Mouse (Mus musculus) heart, adult 11 months (tissue): ENCODE data around the gene Tmed9.

Experiments
- DNase-seq: peaks from one replicate; pipeline ENCODE4 v3.0.0; 2022

Gene Tmed9

DNA sequence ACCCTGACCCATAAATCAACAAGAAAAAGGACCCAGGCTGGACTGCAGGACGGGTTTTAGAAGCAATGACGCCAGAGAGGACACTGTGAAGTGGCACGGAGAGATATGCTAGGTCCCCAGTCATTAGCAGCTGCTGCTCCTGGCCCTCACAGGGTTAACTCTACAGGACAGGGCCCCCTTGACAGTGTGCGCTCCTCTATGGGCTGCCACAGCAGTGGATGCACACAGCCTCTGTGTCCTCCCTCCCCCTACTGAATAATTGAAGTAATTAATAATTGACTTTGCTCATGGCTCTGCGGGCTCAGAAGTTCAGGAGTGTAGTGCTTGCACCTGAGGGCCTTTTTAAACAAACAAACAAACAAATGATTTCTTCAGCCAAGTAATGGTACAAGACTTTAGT is 39.9 kb downstream of the Tmed9 start:
- DNase-seq: no peak

DNA sequence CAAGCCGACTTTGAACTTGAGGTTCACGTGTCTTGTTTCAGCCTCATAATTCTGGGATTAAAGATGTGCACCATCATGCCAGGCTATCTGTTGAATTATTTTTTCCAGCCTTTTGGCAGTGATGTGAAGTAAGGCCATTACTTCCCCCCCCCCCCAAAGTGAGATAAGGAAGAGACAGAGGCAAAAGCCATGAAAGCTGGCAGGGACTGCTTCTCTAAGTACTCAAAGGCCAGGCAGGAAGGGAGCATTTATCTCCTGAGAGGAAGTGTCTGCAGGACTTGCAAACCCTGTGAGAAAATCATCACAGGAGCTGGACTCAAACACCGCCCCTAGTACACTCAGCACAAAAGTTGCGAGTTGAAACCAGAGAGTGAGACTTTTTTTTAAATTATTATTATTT is 45.8 kb downstream of the Tmed9 start:
- no peak for DNase-seq

DNA sequence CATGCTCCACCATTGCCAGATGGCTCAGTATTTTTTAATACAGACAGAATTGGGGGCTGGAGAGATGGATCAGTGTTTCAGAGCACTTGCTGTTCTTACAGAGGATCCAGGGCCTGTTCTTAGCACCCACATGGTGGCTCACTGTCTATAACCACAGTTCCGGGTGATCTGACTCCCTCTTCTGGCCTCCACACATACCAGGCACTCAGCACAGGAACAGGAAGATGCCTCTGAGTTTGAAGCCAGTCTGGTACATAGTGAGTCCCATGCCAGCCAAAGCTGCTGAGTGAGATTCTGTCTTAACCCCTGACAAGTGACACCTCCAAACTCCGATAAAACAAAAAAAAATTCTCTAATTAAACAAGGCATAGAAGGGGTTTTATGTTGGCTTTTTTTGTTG is 46.7 kb downstream of the Tmed9 start:
- peak; percentile 82 for DNase-seq

DNA sequence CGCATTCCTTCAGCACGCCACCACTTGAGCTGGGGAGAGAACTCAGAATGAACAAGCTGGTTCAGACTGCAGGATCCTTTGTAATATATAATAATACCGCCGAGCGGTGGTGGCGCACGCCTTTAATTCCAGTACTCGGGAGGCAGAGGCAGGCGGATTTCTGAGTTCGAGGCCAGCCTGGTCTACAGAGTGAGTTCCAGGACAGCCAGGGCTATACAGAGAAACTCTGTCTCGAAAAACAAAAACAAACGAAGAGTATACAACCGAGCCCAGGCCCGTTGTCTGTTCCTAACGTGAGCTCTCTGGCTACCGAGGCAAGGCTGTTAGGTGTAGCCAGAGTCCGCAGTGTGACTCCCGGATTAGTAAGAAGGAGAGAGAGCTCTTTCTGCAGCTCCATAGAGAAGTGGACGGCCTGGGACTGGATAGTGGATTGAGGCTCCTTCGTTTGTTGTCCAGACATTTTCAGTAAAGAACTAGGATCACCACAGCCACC is 48.7 kb downstream of the Tmed9 start:
- DNase-seq: peak; percentile 87

DNA sequence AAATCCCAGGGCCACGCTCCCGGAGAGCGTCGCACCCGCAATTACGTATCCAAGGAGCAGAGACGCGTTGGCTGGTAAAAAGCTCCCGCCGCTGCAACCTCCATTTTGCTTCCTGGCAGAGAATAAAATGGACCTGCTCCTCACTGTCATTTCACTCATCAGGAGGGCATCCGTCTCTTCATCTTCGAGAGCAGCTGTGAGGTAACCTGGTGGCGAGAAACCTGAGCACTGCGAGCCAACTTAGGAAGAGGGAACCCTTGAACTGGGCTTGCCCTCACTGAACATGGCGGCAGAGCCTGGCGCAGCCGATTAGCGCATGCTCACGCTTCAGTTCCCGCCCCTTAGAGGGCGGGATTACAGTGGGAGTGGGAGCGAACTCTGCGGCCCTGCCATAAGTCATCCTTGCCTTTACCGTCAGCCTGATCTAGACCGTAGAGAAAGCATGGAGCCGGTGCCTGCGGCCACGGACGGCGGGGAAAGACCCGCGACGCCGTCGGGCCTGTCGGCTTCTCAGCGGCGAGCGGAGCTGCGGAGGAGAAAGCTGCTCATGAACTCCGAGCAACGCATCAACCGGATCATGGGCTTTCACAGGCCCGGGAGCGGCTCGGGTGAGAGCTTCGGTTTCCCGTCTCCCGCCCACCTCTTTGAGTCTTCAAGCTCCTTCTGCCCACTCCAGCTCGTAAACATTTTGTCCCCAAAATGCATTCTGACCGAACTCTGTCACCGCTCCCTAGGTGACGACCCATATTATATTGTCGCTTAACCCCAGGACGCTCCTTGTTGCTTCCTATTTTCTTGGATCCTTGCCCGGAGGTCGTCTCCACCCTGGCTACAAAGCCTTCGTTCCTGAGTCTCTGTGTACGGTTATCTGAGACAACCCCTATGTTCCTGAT is 49.4 kb downstream of the Tmed9 start, which contains the start of gene Caml:
TSS of gene Caml (plus strand) at position 357 of the 893 bp plus-strand sequence.
- DNase-seq: peak; percentile 98

DNA sequence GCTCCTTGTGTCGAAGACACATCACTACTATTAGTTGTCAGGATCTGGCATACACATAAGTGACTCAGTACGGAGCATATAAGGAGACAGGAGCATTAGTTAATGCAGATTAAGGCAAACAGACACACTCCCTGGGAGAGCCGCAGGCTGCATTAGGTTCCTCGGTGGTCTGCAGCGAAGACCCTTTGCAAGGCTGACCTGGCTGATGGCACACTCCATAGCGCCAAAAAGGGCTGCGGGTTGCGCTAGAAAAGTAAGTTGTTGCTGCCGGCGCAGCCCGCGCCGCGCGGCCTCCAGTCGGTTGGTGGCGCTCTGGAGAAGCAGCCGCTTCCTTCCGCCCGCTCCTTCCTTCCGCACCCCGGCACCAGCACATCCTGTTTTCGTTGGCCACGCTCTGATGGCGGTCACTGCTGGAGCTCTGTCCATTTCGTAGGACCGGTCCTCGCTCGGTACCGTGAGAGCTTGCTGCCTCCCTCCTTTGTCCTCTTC is 61.2 kb downstream of the Tmed9 start, which contains the start of gene Ddx46:
TSS of gene Ddx46 (plus strand) at position 389 of the 489 bp plus-strand sequence.
- DNase-seq: peak; percentile 98

DNA sequence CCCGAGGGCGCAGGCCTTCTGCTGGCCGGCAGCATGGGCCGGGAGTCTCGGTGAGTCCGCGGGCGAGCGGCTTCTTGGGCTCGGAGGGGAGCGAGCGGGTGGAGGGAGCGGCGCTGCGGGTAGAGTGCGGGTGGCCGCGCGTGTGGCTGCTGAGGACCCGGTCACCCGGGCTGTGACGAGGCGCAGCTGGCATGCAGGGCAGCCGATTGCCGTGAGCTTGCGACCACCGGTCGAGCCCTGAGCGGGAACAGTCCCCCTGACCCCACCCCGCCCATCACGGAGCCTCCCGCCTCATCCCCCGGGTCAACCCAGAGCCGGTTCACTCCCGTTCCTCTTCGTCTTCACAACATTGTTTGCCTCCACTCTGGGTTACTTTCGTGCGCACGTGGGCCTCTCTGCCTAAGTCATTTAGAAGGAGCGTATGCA is 61.6 kb downstream of the Tmed9 start:
- DNase-seq: no peak

DNA sequence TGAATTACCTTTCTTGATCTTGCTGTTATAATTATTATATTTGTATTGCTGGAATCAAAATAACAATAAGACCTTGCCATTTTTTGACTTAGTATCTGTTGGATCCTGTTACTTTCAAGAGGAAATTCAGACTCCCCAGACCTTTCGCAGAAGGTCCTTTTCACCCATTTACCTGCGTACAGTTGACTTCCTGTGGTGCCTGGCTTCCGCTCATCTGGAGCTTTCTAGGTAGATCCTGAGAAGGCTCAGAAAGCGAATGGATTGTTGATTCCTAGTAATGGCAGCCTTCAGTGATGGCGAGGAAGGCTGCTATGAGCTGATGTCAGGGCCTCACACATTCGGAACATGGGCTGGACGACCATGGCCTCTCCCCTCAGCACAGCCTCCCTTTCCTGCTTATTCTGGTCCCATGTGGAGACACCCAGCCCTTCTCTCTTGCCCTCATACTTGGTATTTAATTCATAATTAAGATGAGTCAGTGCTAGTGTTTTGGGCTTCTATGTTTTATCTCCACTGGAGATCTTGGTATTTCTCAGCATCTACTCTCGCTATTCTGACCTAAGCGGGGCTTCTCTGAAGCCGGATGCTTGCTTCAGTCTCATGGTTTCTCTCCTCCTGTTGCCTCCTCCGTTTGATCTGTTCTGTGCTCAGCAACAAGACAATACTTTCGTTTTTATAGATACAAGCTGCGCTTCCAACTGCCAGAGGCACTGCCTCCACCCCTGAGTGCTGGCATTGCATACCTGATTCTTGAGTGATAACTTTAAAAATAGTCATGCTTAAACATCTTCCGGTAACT is 62.9 kb downstream of the Tmed9 start:
- DNase-seq: no peak

DNA sequence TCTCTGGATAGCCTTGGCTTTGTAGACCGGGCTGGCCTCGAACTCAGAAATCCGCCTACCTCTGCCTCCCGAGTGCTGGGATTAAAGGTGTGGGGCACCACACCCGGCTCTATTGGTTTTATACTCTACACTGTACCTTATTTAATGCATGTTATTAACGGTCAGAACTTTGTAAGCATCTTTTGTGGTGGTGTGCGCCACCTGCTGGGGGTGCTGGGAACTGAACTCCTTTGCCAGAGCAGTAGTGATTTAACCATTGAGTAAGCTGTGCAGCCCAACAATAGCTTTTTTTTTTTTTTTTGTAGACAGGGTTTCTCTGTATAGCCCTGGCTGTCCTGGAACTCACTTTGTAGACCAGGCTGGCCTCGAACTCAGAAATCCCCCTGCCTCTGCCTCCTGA is 66.9 kb downstream of the Tmed9 start:
- DNase-seq: peak; percentile 93

DNA sequence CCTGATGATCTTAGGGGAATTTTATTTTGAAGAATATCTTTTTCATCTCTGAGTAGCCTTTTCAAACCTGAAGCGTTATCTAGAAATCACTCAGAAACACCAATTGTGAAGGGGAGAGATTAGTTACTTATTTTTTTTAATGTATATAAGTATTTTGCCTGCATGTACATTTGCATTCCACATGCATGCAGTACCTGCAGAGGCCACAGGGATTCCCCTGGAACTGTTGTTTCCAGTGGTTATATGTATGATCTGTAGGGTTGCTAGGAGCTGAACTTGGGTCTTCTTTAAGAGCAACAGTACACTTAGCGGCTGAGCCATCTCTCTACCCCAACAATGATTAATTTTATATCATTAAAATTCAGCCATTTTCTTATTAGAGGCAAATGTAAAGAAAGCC is 71.0 kb downstream of the Tmed9 start:
- no peak for DNase-seq
